In the genomic region with DNA sequence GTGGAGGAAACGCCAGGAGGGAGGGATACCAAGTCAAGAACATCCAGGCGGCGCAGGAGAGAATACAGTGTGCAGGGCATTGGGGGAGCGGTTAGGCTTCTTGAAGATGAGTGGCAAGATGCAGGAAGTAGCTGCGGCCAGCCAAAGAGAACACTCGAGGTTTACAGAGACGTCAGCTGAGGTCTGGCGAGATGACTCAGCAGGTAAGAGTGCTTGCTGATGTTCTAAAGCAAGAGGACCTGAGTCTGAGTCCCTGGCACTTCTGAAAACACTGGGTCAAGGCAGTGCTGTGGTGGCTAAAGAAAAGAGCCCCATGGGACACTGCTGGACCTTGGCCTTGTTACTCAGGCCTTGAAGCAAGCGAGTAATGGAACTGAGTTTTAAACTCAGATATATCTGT, we compare ENCODE assay signal across 15 mouse cellular contexts.
DNase-seq lines count a peak whose midpoint lies in the region; ATAC-seq lines count a peak whose summit lies in the region.
"Had no signal": no experiment of that assay in that cellular context is flagged by ENCODE, and none has a peak within 500 bp of the region (broad histone marks: within the 10 kb centered on the region; RNA-seq: fewer than 3 reads in every experiment).

No protein-coding gene starts in this region.

- no peak overlapping the region for H3K9ac ChIP-seq in liver, embryonic 12.5 days
- H3K9ac ChIP-seq in liver, embryonic 16.5 days (ENCODE audit: low read depth, low read length), result 0 out of 2 replicates have a peak overlapping the region, but pooled peaks have one; percentile 10
- no peak overlapping the region for H3K9ac ChIP-seq in intestine, embryonic 16.5 days (ENCODE audit: low read depth, low read length)
- H3K9ac ChIP-seq: lung, embryonic 15.5 days had no signal

- H3K27ac ChIP-seq in liver, embryonic 12.5 days, result no peak overlapping the region
- no peak overlapping the region for H3K27ac ChIP-seq in liver, embryonic 16.5 days (ENCODE audit: low read length)
- no peak overlapping the region for H3K27ac ChIP-seq in intestine, embryonic 16.5 days (ENCODE audit: low read length)
- no peak overlapping the region for H3K27ac ChIP-seq in forebrain, embryonic 10.5 days
- H3K27ac ChIP-seq: heart, adult 2 months; left cerebral cortex, adult 2 months; lung, embryonic 15.5 days had no signal

- no peaks in the 10 kb centered on the region for H3K9me3 ChIP-seq in liver, embryonic 12.5 days (replicated peaks)
- H3K9me3 ChIP-seq in liver, embryonic 16.5 days (replicated peaks; ENCODE audit: control insufficient read depth, low read length), result no peaks in the 10 kb centered on the region
- H3K9me3 ChIP-seq in intestine, embryonic 16.5 days (ENCODE audit: control insufficient read depth, low read length), result no peaks in the 10 kb centered on the region
- H3K9me3 ChIP-seq in forebrain, embryonic 10.5 days, result no peaks in the 10 kb centered on the region
- H3K9me3 ChIP-seq: lung, embryonic 15.5 days had no signal

- no peak overlapping the region for H3K4me3 ChIP-seq in liver, embryonic 12.5 days
- H3K4me3 ChIP-seq in liver, embryonic 16.5 days (ENCODE audit: low read depth, low read length), result no peak overlapping the region
- no peak overlapping the region for H3K4me3 ChIP-seq in intestine, embryonic 16.5 days (ENCODE audit: low read length)
- H3K4me3 ChIP-seq in forebrain, embryonic 10.5 days, result no peak overlapping the region
- H3K4me3 ChIP-seq: heart, adult 2 months; left cerebral cortex, adult 2 months; lung, embryonic 15.5 days; myocyte had no signal

- no peaks in the 10 kb centered on the region for H3K36me3 ChIP-seq in liver, embryonic 12.5 days
- no peaks in the 10 kb centered on the region for H3K36me3 ChIP-seq in liver, embryonic 16.5 days (ENCODE audit: control insufficient read depth, insufficient read depth)
- no peaks in the 10 kb centered on the region for H3K36me3 ChIP-seq in intestine, embryonic 16.5 days (ENCODE audit: control insufficient read depth, insufficient read depth, low read length)
- H3K36me3 ChIP-seq in forebrain, embryonic 10.5 days (replicated peaks), result no peaks in the 10 kb centered on the region
- H3K36me3 ChIP-seq: lung, embryonic 15.5 days had no signal

- no peak for ATAC-seq in liver, embryonic 12.5 days
- 0 out of 2 replicates have a peak, but pooled peaks have one; percentile 32 for ATAC-seq in liver, embryonic 16.5 days (ENCODE audit: low read depth)
- ATAC-seq in intestine, embryonic 16.5 days, result no peak

- H3K4me1 ChIP-seq in liver, embryonic 12.5 days, result peaks cover 13% of the 10 kb centered on the region
- H3K4me1 ChIP-seq in liver, embryonic 16.5 days (ENCODE audit: control insufficient read depth, low read depth, low read length), result peaks cover 3% of the 10 kb centered on the region
- H3K4me1 ChIP-seq in intestine, embryonic 16.5 days (ENCODE audit: control insufficient read depth, insufficient read depth, low read length), result no peaks in the 10 kb centered on the region
- H3K4me1 ChIP-seq in forebrain, embryonic 10.5 days, result no peaks in the 10 kb centered on the region
- H3K4me1 ChIP-seq: lung, embryonic 15.5 days had no signal

- DNase-seq in liver, result peak; percentile 38
- peak; percentile 77 for DNase-seq in T-cell, adult 2 months (ENCODE audit: low spot score)
- peak; percentile 83 for DNase-seq in thymus, postnatal 0 days (ENCODE audit: low spot score)
- DNase-seq in heart, adult 8-10 months (ENCODE audit: low spot score), result no peak
- no peak for DNase-seq in forebrain, embryonic 10.5 days (ENCODE audit: extremely low spot score, low spot score)
- DNase-seq: B cell, adult 2 months; cerebellum, postnatal 10 days; heart, adult 2 months; retina, postnatal 1 day had no signal

- WGBS in liver, embryonic 12.5 days (ENCODE audit: insufficient replicate concordance), result 38% methylated on average over 9 of the region's 9 CpGs
- 21% methylated on average over 9 of the region's 9 CpGs for WGBS in liver, embryonic 16.5 days (ENCODE audit: insufficient replicate concordance)
- WGBS in intestine, embryonic 16.5 days, result 78% methylated on average over 9 of the region's 9 CpGs
- WGBS in forebrain, embryonic 10.5 days, result 87% methylated on average over 9 of the region's 9 CpGs

- H3K27me3 ChIP-seq in liver, embryonic 12.5 days (replicated peaks), result peaks cover 3% of the 10 kb centered on the region; the same call in 1 of the 2 replicates
- H3K27me3 ChIP-seq in liver, embryonic 16.5 days (ENCODE audit: control insufficient read depth, insufficient read depth, low read depth, low read length), result no peaks in the 10 kb centered on the region
- H3K27me3 ChIP-seq in intestine, embryonic 16.5 days (replicated peaks; ENCODE audit: control insufficient read depth, insufficient read depth, low read length), result no peaks in the 10 kb centered on the region
- peaks cover 20% of the 10 kb centered on the region; the same call in 1 of the 2 replicates for H3K27me3 ChIP-seq in forebrain, embryonic 10.5 days (ENCODE audit: poor library complexity, severe bottlenecking)
- H3K27me3 ChIP-seq: lung, embryonic 15.5 days had no signal

- H3K4me2 ChIP-seq in liver, embryonic 12.5 days, result no peak overlapping the region
- no peak overlapping the region for H3K4me2 ChIP-seq in liver, embryonic 16.5 days (ENCODE audit: low read depth, low read length)
- no peak overlapping the region for H3K4me2 ChIP-seq in intestine, embryonic 16.5 days (ENCODE audit: low read depth, low read length)
- H3K4me2 ChIP-seq: lung, embryonic 15.5 days had no signal

Comparison
In these comparisons a context has a peak if more than half of its experiments do, and no peak if none do; other contexts are left out.
1. DNase-seq: peak in liver (single experiment), T-cell, adult 2 months (single experiment) and thymus, postnatal 0 days (single experiment); none in heart, adult 8-10 months (single experiment) and forebrain, embryonic 10.5 days (single experiment).